Mouse (Mus musculus) embryonic facial prominence, embryonic 14.5 days (tissue): Measurements from ENCODE around the gene Ndufa12. TPM values are rescaled to one million over a fixed set of nuclear protein-coding genes. Genes with fewer than 3 reads are reported as not detected.

Experiments
- ATAC-seq: fragments of 200-750 bp; cut with Nextera tagmentation; 2 replicates; pipeline ENCODE4 v1.8.0; 2017; ENCODE audit warnings: low read depth, moderate number of reproducible peaks, moderate TSS enrichment
- DNase-seq: peaks from one replicate; pipeline ENCODE4 v3.0.0-alpha.2; 2015; ENCODE audit warnings: low spot score
- H3K27ac ChIP-seq: fragments of 300-500 bp; sonication (generic); replicated peaks from 2 replicates; pipeline ENCODE4 v1.5.1; 2014; ENCODE audit warnings: low read depth, mild to moderate bottlenecking, low read length, moderate library complexity
- H3K27me3 ChIP-seq: fragments of 300-500 bp; sonication (generic); replicated peaks from 2 replicates; pipeline ENCODE4 v1.6.1; 2014; ENCODE audit warnings: low read length; ENCODE audit not compliant: control insufficient read depth, insufficient read depth
- H3K36me3 ChIP-seq: fragments of 300-500 bp; sonication (generic); 2 replicates; pipeline ENCODE4 v1.6.1; 2014; ENCODE audit warnings: low read length, mixed read lengths; ENCODE audit not compliant: control insufficient read depth, insufficient read depth
- H3K4me1 ChIP-seq: fragments of 300-500 bp; sonication (generic); 2 replicates; pipeline ENCODE4 v1.6.1; 2014; ENCODE audit warnings: antibody characterized with exemption, low read length; ENCODE audit not compliant: control insufficient read depth, insufficient read depth
- H3K4me2 ChIP-seq: fragments of 300-500 bp; sonication (generic); 2 replicates; pipeline ENCODE4 v1.6.1; 2014; ENCODE audit warnings: low read depth, mild to moderate bottlenecking, low read length, moderate library complexity, mixed read lengths
- H3K4me3 ChIP-seq: fragments of 300-500 bp; sonication (generic); 2 replicates; pipeline ENCODE4 v1.5.1; 2014; ENCODE audit warnings: low read depth, mild to moderate bottlenecking, low read length
- H3K9ac ChIP-seq: fragments of 300-500 bp; sonication (generic); 2 replicates; pipeline ENCODE4 v1.6.1; 2014; ENCODE audit warnings: low read depth, mild to moderate bottlenecking, low read length, moderate library complexity, mixed read lengths
- H3K9me3 ChIP-seq: fragments of 300-500 bp; sonication (generic); 2 replicates; pipeline ENCODE4 v1.6.1; 2016; ENCODE audit warnings: low read length; ENCODE audit not compliant: control insufficient read depth
- WGBS: fragments of 180-500 bp; shearing (Covaris S2); extraction: QIAGEN DNeasy Blood & Tissue Kit; methylation state at CpG from one replicate; pipeline ENCODE4 v1.1.7; 2014; 5-methylcytosine and 5-hydroxymethylcytosine counted together
- polyA plus RNA-seq: library from polyadenylated mRNA; unstranded; fragments of >200 nt; fragmentation: Nextera tagmentation; extraction: Ambion mirVana; gene quantifications from 2 replicates; pipeline ENCODE4 v1.2.1, GENCODE M21; 2014

Gene Ndufa12
- polyA plus RNA-seq, 1 experiment from 2014 or later, result 366 TPM

- no peak overlapping the region for H3K4me3 ChIP-seq
- H3K4me1 ChIP-seq, result no peaks in the 10 kb centered on the region
- H3K4me2 ChIP-seq, result no peak overlapping the region
- no peak overlapping the region for H3K9ac ChIP-seq
- ATAC-seq (peak; percentile 67; the same call in 1 of the 2 replicates), DNase-seq (peak; percentile 30)
- H3K27ac ChIP-seq, result no peak overlapping the region
- WGBS, result 83% methylated on average over 6 of the region's 6 CpGs
- peaks cover 42% of the 10 kb centered on the region for H3K36me3 ChIP-seq
- no peaks in the 10 kb centered on the region for H3K27me3 ChIP-seq
- H3K9me3 ChIP-seq, result no peaks in the 10 kb centered on the region
Observed at GRCm38 (mm10) chr10:94210718-94211618, 12.4 kb downstream of the Ndufa12 start.

GRCm38 (mm10) chr10:94211725-94212124 lies 13.2 kb downstream of the Ndufa12 start:
- Histone ChIP-seq H3K27ac (no peak overlapping the region), H3K4me3 (no peak overlapping the region), H3K9ac (no peak overlapping the region), H3K27me3 (no peaks in the 10 kb centered on the region), H3K9me3 (no peaks in the 10 kb centered on the region), H3K36me3 (peaks cover 38% of the 10 kb centered on the region), H3K4me2 (no peak overlapping the region), H3K4me1 (no peaks in the 10 kb centered on the region)
- ATAC-seq (no peak), DNase-seq (peak; percentile 30)
- WGBS, result 51% methylated on average over 2 of the region's 2 CpGs

- Histone ChIP-seq H3K36me3 (peaks cover 11% of the 10 kb centered on the region), H3K4me2 (no peak overlapping the region), H3K9me3 (0 out of 2 replicates have a peak, but pooled peaks cover 5% of the 10 kb centered on the region), H3K9ac (no peak overlapping the region), H3K4me3 (no peak overlapping the region), H3K4me1 (no peaks in the 10 kb centered on the region), H3K27ac (no peak overlapping the region), H3K27me3 (no peaks in the 10 kb centered on the region)
- ATAC-seq, result no peak
- 79% methylated on average over 6 of the region's 6 CpGs for WGBS
- DNase-seq, result no peak
Observed at GRCm38 (mm10) chr10:94225026-94225750, 26.7 kb downstream of the Ndufa12 start.

DNA sequence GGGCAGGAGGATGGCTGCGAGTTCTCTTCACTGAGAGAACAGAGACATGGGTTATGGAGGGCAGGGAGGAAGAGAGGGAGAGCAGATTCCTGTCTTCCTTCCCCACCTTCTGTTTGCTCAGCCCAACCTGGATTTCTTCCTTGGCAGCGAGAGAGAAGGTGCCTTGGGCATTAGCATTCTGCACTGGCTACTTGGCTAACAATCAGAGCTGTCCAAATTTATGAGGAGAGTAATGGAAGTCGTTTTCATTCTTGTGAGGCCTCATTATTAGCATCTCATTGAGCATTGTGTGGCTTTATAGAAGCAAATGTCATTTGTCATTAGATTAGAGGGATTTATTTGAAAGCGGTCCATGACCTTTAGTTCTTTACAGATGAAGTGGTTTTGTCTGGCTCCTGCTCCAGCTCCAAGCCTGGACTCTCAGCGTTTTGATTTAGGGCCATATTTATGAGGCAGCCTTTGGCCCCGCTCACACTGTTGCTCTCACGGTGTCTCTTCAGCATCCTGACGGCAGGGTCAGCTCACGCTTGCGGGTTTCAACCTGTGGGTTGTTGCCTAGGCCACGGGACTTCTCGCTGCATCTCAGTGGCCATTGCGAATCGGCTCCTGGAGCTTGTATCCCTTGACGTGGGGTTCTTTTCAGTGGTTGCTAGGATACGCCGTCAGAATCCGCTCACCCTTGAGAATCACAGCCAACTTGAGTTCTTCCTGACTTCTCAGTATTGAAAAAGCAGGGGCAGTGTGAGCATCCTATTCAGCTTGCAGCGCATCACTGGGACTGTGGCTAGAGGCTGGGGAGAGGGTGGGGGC lies 31.9 kb downstream of the Ndufa12 start:
- H3K9ac ChIP-seq, result no peak overlapping the region
- no peak overlapping the region for H3K27ac ChIP-seq
- no peaks in the 10 kb centered on the region for H3K36me3 ChIP-seq
- no peak overlapping the region for H3K4me2 ChIP-seq
- ATAC-seq, result peak; percentile 53; the same call in 1 of the 2 replicates
- H3K4me3 ChIP-seq, result no peak overlapping the region
- no peaks in the 10 kb centered on the region for H3K27me3 ChIP-seq
- H3K9me3 ChIP-seq, result no peaks in the 10 kb centered on the region
- WGBS, result 71% methylated on average over 19 of the region's 19 CpGs
- DNase-seq, result peak; percentile 53
- no peaks in the 10 kb centered on the region for H3K4me1 ChIP-seq

- Histone ChIP-seq H3K9ac (no peak overlapping the region), H3K4me1 (no peaks in the 10 kb centered on the region), H3K27ac (no peak overlapping the region), H3K4me3 (no peak overlapping the region), H3K4me2 (no peak overlapping the region), H3K36me3 (no peaks in the 10 kb centered on the region), H3K9me3 (no peaks in the 10 kb centered on the region), H3K27me3 (no peaks in the 10 kb centered on the region)
- WGBS, result 75% methylated on average over 6 of the region's 6 CpGs
- DNase-seq, result no peak
- ATAC-seq, result no peak
Observed at GRCm38 (mm10) chr10:94231025-94231424, 32.5 kb downstream of the Ndufa12 start.

GRCm38 (mm10) chr10:94235200-94235599 lies 36.7 kb downstream of the Ndufa12 start:
- no peak overlapping the region for H3K9ac ChIP-seq
- H3K9me3 ChIP-seq, result no peaks in the 10 kb centered on the region
- no peak overlapping the region for H3K27ac ChIP-seq
- H3K4me3 ChIP-seq, result no peak overlapping the region
- ATAC-seq (no peak), DNase-seq (no peak)
- H3K4me2 ChIP-seq, result no peak overlapping the region
- H3K4me1 ChIP-seq, result no peaks in the 10 kb centered on the region
- 46% methylated on average over 4 of the region's 4 CpGs for WGBS
- H3K36me3 ChIP-seq, result no peaks in the 10 kb centered on the region
- H3K27me3 ChIP-seq, result no peaks in the 10 kb centered on the region

- no peak overlapping the region for H3K27ac ChIP-seq
- H3K4me2 ChIP-seq, result no peak overlapping the region
- H3K36me3 ChIP-seq, result no peaks in the 10 kb centered on the region
- no peaks in the 10 kb centered on the region for H3K4me1 ChIP-seq
- no peaks in the 10 kb centered on the region for H3K9me3 ChIP-seq
- no peak overlapping the region for H3K4me3 ChIP-seq
- H3K27me3 ChIP-seq, result no peaks in the 10 kb centered on the region
- 60% methylated on average over 2 of the region's 2 CpGs for WGBS
- H3K9ac ChIP-seq, result no peak overlapping the region
- ATAC-seq, result no peak
- DNase-seq, result no peak
Observed at GRCm38 (mm10) chr10:94241346-94241745, 42.8 kb downstream of the Ndufa12 start.

GRCm38 (mm10) chr10:94247748-94248349 lies 49.3 kb downstream of the Ndufa12 start:
- H3K4me3 ChIP-seq, result no peak overlapping the region
- 78% methylated on average over 7 of the region's 7 CpGs for WGBS
- no peak for ATAC-seq
- no peak overlapping the region for H3K4me2 ChIP-seq
- H3K9me3 ChIP-seq, result no peaks in the 10 kb centered on the region
- H3K36me3 ChIP-seq, result no peaks in the 10 kb centered on the region
- DNase-seq, result no peak
- no peaks in the 10 kb centered on the region for H3K27me3 ChIP-seq
- H3K27ac ChIP-seq, result no peak overlapping the region
- no peak overlapping the region for H3K9ac ChIP-seq
- peaks cover 7% of the 10 kb centered on the region; the same call in 1 of the 2 replicates for H3K4me1 ChIP-seq
